Mouse (Mus musculus): ENCODE measurements around the gene Sbds.
A peak's percentile ranks its signal among the peaks of the same experiment; 100 is the strongest.

Gene Sbds

DNA sequence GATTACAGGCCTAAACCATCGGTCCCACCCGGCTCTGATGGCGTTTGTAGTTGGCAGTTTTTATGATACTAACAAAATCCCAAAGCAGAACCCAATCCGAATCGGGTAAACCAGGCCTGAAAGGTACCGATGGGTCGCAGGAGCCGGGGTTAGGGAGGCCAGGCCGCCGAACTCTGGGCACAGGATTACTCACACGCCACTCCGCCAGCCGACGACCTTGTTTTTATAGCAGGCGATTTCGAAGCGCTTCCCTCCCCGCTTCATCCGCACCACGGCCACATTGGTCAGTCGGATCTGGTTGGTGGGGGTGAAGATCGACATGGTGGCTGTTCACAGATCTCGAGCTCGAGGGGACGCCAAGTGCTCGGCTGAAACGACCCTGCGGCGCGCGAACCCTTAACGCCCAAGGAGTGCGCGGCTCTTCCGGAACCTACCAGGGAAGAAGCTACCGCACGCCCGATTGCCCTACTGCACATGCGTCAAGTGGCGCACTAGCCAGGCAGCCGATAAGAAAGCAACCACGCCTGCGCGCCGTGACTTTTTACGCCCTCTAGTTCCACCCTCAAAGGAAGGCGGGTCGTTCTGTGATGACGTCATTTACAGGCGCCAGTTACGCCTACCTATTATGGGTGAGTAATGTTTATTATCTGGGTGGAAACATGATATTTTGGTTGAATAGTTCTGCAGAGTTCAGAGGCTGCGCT lies at the start of gene Sbds, which contains the start of gene Tyw1:
Gene Sbds, minus strand, starts transcription at position 514 of the 704 bp plus-strand sequence.
Gene Tyw1, plus strand, starts transcription at position 603 of the 704 bp plus-strand sequence.
- peak; percentile 100 for DNase-seq (ENCODE audit: low read depth, low spot score)

DNA sequence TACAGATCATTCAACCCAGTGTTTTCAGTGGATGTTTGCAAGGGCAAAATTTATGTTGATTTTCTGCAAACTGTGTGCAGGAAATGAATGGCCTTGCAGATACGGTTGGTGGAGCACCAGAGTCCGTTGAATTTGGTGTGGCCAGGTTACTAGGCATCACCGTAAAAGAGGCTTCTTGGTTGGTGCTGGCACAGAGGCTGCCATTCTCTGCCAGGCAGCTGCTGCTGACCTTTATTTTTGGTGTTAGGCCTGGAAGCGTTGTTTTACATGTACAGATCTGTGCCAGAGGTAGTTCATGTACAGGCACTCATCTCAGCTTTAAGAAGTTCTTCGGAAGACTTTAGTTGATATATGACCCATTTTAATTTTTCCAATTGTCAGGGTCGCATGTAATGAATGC lies 48.3 kb upstream of the Sbds start:
- no peak for DNase-seq (ENCODE audit: low read depth, low spot score)

DNA sequence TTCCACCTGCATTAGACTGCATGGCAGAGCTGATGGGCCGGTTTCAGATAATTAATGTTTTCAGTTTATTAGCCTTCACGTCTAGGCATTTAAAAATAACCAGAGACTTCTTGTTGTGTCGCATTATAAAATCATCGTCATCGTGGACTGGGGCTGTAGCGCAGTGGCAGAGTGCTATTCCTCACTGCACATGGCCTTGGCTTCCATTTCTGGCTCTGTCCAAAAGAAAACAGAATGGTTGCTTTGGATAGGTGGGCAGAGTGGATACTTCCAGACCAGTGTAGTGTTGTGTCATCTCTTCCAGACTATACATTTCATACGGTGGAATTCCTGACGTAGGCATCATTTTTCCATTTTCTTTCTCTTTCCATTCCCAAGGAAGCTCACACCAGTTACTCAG lies 44.2 kb upstream of the Sbds start:
- DNase-seq (ENCODE audit: low read depth, low spot score): no peak

DNA sequence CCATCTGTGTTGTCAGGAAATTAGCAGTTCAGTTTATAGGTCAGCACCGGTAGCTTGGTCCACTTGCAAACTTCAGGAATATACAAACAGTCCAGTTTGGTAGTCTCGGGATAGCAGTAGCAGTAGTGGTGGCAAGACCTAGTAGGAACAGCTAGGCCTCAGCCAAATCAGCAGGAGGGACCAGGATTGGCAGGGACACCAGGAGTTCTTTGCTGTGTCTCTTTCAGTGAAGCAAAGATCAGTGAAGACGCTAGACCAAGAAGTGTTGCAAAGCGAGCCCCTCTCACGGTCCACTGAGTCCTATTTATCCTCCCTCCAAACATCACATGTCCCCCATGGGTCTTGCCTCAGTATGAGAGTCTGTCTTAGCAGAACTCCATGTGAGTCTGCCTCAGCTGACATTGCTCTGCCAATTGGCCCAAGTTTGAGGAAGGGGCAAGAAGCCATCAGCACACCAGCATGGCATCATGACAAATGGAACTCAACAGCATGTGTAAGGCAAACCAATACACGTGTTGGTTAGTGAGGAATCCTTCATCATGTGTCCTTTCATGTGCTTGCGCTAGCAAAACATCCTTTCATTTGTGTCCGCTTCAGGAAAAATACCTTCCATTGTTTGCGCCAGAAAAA lies 43.6 kb upstream of the Sbds start:
- DNase-seq (ENCODE audit: low read depth, low spot score): no peak

DNA sequence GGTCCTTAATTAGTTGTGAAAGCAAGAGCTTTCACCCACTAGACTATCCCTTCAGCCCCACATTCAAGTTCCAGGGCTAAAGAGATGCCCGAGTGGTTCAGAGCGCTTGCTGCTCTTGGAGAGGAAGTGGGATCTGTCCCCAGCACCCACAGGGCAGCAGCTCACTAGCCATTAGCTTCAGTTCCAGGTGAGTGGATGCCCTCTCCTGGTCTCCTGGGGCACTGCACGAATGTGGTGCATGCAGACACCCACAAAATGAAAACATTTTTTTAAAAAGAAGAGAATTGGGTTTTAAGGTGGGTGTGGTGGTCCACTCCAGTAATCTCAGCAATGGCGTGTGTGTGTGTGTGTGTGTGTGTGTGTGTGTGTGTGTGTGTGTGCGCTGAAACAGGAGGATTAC lies 40.7 kb upstream of the Sbds start:
- DNase-seq (ENCODE audit: low read depth, low spot score): peak; percentile 33

DNA sequence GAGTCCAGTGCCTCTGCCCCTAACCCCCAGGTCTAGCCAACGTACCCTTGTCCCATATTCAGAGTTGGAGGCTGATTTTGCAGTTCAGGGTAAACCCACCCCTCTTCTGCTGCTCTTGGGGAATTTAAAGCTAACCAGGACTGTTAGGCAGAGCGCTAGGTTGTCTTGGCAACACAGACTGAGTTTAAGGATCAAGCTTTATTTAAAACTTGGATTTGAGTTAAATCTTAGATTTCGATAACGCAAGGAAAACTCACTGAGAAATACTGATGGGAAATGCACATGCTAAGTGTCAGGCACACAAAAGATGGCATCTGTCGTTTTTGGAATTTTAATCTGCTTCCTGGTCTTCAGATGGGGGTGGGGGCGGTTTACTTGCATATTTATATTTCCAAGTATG lies 39.3 kb upstream of the Sbds start:
- DNase-seq (ENCODE audit: low read depth, low spot score): no peak

DNA sequence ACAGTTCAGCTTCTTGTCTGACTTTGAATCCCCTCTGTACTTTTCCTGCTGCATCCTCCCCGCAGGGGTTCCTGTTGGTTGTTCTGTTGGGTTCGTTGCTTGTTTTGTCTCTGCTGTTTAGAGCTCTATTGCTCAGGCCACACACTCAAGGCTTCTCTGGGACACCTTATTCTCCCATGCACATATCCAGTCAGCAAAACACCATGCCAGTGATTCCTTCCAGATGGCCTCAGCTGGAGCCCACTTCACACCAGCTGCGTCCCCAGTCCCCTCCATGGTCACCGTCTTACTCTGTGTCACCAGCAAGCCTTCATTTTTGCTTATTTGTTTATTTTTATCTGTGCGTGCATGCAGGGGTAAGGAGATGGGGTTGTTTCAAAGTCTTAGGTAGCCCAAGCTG lies 38.6 kb upstream of the Sbds start:
- no peak for DNase-seq (ENCODE audit: low read depth, low spot score)

DNA sequence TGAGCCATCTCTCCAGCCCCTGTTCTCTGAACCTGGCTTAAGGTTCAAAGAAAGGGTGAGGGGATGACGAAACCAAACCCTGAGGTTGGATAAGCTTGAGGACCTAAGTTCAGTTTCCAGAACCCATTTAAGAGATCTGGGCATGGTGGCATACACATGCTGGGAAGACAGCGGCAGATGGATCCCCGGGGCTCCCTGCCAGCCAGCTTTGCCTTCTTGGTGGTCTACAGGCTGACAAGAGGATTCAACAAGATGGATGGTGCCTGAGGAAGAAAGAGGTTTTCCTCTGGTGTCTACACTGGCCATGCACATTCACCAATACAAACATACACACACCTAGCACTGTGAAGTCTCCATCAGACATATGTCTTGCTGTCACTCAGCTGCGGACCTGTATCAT lies 37.6 kb upstream of the Sbds start:
- no peak for DNase-seq (ENCODE audit: low read depth, low spot score)

DNA sequence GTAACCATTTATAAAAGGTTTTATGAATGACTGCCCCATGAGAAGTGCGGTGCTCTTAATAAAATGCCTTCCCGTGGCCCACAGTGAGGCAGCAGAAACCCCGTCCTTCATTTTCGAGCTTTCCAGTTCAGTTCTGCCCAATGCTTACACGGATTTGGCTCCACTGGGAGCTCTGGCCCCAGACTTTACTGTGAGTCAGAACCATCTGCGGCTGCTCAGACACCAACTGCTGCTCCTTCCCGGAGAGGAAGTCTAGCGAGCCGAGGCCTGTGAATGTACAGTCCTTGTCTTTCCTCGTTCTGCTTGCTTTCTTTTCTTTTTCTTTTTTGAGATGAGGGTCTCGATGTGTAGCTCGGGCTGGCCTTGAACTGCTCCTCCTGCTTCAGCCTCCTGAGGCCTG lies 35.4 kb upstream of the Sbds start:
- no peak for DNase-seq (ENCODE audit: low read depth, low spot score)

DNA sequence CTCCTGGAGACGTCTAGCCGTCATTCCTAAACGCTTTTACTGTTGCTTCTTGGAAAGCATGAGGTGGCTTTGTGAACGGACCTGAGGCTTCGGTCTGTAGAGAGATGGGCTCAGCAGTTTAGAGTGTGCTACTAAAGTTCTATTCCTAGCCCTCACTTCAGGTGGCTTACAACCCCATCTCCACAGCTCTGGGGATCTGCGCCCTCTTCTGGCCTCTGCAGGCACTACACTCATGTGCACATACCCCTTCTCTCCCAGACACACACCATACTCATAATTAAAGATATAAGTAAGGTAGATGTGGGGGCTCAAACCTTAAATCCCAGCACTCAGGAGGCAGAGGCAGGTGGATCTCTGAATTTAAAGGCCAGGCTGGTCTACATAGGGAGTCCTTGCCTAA lies 34.9 kb upstream of the Sbds start:
- no peak for DNase-seq (ENCODE audit: low read depth, low spot score)

DNA sequence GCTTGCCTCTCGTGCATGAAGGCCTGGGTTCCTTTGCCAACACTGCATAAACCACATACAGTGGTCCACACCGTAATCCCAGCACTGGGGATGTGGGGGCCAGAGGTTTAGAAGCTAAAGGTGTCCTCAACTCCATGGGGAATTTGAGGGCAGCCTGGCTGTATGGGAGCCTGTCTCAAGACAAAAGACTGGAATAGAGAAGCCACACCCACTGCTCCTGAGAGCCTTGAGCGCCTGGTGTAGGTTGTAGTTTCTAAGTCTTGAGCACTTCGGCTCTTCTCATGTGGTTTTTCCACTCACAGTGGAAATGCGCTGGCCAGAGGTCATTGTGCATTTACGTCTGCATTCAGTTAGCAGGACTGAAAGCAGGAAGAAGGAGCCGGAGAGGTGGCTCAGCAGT lies 32.8 kb upstream of the Sbds start:
- DNase-seq (ENCODE audit: low read depth, low spot score): no peak

DNA sequence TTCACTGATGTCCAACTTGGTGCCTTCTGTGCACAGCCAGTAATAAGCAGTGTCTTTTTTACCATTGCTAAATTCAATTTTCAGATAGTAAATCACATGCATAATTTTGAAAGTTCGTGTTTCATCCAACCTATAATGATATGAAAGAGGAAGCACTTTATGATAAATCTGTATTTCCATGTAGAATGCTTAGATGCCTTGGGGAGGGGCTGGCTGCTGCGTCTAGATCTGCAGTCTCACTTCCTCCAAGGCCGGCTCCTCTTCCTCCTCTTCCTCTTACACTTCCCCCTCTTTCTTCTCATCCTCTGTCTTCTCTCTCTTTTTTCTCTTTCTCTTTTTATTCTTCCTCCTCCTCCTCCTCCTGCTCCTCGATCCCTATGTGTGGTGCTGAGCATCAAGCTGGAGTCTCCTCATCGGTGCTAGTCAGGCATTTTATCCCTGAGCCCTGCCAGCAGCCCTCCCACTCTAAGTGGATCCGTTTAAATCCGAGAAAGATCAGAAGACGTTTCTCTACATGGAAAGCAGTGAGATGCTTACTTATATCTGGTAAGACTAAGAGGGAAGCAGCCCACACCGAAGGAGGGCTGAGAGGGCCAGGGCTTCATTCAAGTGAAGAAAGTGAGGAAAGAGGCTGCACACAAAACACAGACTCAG lies 27.9 kb upstream of the Sbds start:
- no peak for DNase-seq (ENCODE audit: low read depth, low spot score)

DNA sequence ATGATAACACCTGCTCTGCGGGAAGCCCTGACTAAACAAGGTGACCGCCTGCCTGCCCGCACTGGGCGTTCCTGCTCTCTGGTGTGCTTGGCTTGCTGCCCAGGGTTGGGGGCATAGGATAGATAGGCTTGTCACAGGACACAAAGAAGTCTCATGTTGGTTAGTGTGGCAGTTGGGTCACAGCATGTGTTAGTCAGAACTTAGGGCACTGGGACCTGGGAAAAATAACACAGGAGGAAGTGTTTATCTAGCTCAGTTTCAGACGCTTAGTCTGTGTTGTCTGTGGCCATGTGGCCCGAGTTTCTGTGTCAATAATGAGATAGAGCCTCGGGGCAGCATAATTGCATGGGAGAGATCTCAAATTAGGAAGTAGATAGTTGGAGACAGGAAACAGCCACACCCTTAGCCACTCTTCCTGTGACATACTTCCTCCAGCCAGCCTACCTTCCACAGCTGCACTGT lies 22.7 kb upstream of the Sbds start:
- DNase-seq (ENCODE audit: low read depth, low spot score): no peak

DNA sequence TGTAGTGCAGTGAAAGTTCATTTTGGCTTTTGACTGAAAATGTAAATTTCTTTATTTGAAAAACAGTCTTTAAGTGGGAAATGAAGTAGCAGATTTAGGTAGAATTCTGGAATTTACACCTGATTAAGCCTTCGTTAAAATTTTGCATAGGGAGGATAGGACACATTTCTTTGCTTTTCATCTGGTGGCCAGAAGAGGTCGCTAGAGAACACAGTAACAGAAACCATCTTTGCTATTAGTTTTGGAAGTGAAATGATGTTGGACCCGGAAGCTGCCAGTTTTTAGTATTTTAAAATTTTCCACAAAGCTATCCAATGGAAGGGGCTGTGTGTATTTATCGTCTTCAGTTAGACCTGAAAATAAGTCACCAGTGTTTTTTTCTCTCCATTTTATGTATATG lies 20.2 kb upstream of the Sbds start:
- peak; percentile 75 for DNase-seq (ENCODE audit: low read depth, low spot score)

DNA sequence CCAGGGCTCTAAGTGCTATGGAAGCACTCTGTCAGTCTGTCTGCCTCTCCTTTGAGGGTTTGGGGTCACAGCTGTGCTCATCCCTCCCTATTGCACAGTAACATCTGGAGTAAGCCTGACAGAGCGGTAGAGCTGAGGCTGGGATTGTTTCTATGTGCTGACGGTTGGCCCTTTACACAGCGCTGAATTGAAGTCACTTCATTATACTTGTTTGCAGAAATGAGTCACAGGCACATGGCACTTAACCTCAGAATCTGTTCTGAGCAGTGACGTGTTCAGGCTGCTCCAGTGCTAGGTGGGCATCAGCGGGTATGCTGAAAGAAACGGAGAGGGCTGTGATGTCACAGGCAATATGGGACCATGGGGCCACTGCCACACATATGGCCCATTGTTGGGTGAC lies 17.7 kb upstream of the Sbds start:
- no peak for DNase-seq (ENCODE audit: low read depth, low spot score)

DNA sequence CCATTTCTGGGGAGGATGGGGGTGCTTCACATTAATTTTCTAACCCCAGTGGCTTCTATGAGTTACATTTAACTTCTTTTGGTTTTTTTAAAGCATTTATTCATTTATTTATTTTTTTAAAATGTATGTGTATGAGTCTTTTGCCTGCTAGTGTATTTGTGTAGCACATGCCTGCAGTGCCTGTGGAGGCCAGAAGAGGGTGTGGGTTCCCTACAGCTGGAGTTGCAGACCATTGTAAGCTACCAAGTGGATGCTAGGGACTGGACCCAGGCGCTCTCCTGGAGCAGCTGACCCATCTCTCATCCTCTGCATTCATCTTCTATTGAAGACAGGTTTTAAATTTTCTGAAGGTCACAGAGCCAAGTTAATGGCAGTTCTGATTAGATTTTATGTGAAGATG lies 17.0 kb upstream of the Sbds start:
- peak; percentile 46 for DNase-seq (ENCODE audit: low read depth, low spot score)

DNA sequence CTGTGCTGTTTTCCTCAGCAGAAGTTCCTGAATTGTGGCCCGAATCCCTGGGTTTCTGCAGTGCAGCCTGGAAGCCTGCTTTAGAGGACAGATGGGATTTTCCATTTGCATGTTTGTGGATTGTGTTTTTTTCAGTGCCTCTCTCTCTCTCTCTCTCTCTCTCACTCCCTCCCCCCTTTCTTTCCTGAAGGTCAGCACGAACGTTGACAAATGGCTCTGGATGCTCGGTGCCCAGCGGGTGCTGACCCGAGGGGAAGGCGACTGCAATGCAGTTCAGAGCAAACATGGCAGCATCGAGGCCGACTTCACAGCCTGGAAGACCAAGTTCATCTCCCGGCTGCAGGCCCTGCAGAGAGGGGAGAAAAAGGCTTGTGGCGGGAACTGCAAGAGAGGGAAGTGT lies 13.6 kb upstream of the Sbds start:
- DNase-seq (ENCODE audit: low read depth, low spot score): no peak

DNA sequence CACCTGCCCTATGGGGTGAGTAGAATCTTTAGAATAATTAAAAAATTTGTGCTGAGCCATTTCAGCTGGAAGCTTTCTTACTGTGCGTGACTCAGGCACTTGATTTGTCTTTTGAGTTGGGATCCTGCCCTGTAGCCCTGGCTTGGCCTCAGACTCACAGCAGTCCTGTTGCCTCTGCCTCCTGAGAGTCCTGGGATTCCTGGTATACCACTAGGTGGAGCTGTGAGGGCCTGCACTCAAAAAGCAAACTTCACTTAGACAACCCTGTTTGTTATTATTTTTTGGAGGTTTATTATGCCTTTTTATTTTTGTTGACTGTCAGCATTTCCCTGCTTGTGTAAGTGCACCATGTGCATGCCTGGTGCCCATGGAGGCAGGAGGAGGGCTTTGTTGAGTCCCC lies 12.0 kb upstream of the Sbds start:
- DNase-seq (ENCODE audit: low read depth, low spot score): peak; percentile 80

DNA sequence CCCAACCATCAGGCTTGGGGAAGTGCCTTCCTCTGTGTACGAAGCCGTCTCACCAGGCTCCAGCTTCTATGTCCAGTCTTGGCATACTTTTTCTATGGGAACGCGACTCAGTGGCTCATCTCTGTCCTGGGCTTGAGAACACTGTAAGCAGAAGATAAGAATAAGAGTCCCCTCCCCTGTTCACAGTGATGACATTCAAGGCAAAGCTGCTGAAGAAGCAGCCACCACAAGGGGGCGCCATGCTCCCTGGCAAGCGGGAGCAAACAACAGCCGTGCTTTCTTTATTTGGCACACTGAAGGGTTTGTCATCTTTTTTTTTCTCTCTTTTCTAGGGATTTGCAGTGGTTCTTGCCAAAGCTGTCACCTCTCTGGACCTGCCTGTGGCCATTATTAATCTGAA lies 11.3 kb upstream of the Sbds start:
- peak; percentile 46 for DNase-seq (ENCODE audit: low read depth, low spot score)

DNA sequence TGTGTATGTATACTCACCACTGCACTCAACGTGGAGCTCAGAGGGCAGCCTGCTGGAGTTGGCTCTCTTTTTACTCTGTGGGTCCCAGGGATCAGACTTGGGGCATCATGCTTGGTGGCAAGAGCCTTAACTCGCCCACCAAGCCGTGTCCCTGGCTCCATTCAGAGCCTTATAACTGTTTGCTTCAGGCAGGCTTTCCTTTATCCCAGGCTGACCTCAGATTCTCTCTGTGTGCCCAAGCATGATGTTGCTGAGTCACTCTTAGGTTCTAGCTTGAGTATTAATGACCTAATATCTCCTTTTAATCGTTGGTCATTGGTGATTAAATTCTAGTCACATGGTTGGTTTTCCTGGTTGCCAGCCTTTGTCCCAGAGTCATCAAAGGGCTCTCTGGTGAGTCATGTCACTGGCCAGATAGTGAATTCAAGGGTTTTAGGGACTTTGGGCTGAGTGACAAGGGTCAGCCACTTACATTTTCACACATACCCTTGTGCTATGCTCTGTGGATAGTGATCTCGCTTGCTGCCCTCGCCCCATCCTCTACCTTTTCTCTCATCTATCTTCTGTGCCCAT lies 9.2 kb upstream of the Sbds start:
- DNase-seq (ENCODE audit: low read depth, low spot score): no peak

DNA sequence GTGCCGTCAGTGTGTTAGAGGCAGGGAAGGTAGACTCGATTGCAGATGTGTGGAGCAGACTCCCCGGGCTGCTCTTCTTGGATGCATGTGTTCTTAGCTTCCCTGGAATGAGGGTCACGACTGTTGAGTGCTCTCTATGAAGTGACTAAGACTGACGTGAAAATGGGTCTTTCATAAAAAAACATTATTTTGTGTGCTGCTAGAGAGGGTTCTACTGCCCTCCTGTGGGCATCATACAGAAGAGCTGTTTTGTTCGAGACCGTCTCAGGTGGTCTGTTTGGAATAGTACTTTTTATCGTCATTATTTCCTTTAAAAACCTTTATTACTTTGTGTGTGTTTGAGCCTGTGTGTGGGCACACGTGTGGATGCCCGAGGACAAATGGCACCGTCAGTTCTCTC lies 8.1 kb upstream of the Sbds start:
- DNase-seq (ENCODE audit: low read depth, low spot score): peak; percentile 67

DNA sequence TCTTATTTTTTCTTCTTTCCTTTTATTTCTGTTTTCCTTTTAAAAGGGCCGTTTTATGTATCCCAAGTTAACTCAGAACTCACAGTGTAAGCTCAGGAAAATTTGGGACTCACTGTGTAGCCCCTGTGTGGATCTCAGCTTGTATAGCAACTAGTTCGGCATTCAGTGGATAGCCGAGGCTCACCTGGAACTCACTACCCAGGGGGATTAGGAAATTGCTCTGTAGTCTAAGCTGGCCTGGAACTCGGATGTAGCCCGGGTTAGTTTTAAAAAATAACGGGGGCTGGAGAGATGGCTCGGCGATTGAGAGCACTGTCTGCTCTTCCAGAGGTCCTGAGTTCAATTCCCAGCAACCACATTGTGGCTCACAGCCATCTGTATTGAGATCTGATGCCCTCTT lies 2.0 kb upstream of the Sbds start:
- DNase-seq (ENCODE audit: low read depth, low spot score): peak; percentile 43

All from 3T3-L1 (cell line).